11 mouse cellular contexts compared by ENCODE assay signal in the genomic region with DNA sequence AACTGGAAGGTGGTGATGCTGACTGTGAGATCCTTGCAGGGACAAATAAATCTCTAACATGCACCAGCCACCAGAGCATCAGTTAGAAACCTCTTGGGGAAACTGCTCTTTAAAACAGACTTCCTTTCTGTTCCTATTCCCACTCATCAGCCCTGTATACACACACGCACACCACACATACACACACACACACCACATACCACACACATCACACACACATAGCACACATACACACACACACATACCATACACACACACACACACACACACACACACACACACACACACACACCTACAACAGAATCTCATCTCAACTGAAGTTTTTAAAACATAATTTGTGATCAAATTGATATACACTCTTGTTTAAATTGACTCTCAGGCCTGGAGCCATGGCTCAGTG.
DNase-seq lines count a peak whose midpoint lies in the region; ATAC-seq lines count a peak whose summit lies in the region.
"Had no signal": no experiment of that assay in that cellular context is flagged by ENCODE, and none has a peak within 500 bp of the region (broad histone marks: within the 10 kb centered on the region; RNA-seq: fewer than 3 reads in every experiment).

No protein-coding gene starts in this region.

- H3K36me3 ChIP-seq in forebrain, embryonic 13.5 days (ENCODE audit: poor library complexity, severe bottlenecking), result no peaks in the 10 kb centered on the region
- H3K36me3 ChIP-seq in forebrain, embryonic 10.5 days (replicated peaks), result no peaks in the 10 kb centered on the region
- no peaks in the 10 kb centered on the region for H3K36me3 ChIP-seq in kidney, embryonic 14.5 days (ENCODE audit: control insufficient read depth, insufficient read depth, low read length)
- H3K36me3 ChIP-seq in hindbrain, embryonic 14.5 days (replicated peaks; ENCODE audit: control insufficient read depth, insufficient read depth), result no peaks in the 10 kb centered on the region
- no peaks in the 10 kb centered on the region for H3K36me3 ChIP-seq in neural tube, embryonic 12.5 days
- H3K36me3 ChIP-seq: heart, embryonic 15.5 days had no signal

- no peak for DNase-seq in forebrain, embryonic 10.5 days (ENCODE audit: extremely low spot score, low spot score)
- no peak for DNase-seq in kidney, postnatal 36 days
- DNase-seq in hindbrain, embryonic 14.5 days (ENCODE audit: low spot score), result no peak
- no peak for DNase-seq in cerebellum, postnatal 25 days
- DNase-seq in thymus, postnatal 0 days (ENCODE audit: low spot score), result no peak

- no peaks in the 10 kb centered on the region for H3K9me3 ChIP-seq in forebrain, embryonic 13.5 days (replicated peaks)
- no peaks in the 10 kb centered on the region for H3K9me3 ChIP-seq in forebrain, embryonic 10.5 days
- H3K9me3 ChIP-seq in kidney, embryonic 14.5 days (ENCODE audit: control insufficient read depth, low read length), result no peaks in the 10 kb centered on the region
- H3K9me3 ChIP-seq in hindbrain, embryonic 14.5 days (ENCODE audit: control insufficient read depth, low read length), result no peaks in the 10 kb centered on the region
- no peaks in the 10 kb centered on the region for H3K9me3 ChIP-seq in neural tube, embryonic 12.5 days
- H3K9me3 ChIP-seq: heart, embryonic 15.5 days had no signal

- no peaks in the 10 kb centered on the region for H3K27me3 ChIP-seq in forebrain, embryonic 13.5 days
- peaks cover 13% of the 10 kb centered on the region for H3K27me3 ChIP-seq in forebrain, embryonic 10.5 days (ENCODE audit: poor library complexity, severe bottlenecking)
- no peaks in the 10 kb centered on the region for H3K27me3 ChIP-seq in kidney, embryonic 14.5 days (ENCODE audit: control insufficient read depth, insufficient read depth, low read length)
- H3K27me3 ChIP-seq in hindbrain, embryonic 14.5 days (ENCODE audit: control insufficient read depth, insufficient read depth, low read length), result no peaks in the 10 kb centered on the region
- H3K27me3 ChIP-seq in neural tube, embryonic 12.5 days (replicated peaks), result no peaks in the 10 kb centered on the region
- H3K27me3 ChIP-seq: heart, embryonic 15.5 days had no signal

- no peak overlapping the region for H3K27ac ChIP-seq in forebrain, embryonic 13.5 days
- no peak overlapping the region for H3K27ac ChIP-seq in forebrain, embryonic 10.5 days
- no peak overlapping the region for H3K27ac ChIP-seq in kidney, embryonic 14.5 days (ENCODE audit: low read depth, low read length)
- H3K27ac ChIP-seq in hindbrain, embryonic 14.5 days, result no peak overlapping the region
- H3K27ac ChIP-seq in neural tube, embryonic 12.5 days, result no peak overlapping the region
- H3K27ac ChIP-seq: heart, embryonic 15.5 days; layer of hippocampus, adult 2 months had no signal

- 95% methylated on average over 1 of the region's 1 CpGs for WGBS in forebrain, embryonic 13.5 days
- 100% methylated on average over 1 of the region's 1 CpGs for WGBS in forebrain, embryonic 10.5 days
- WGBS in kidney, embryonic 14.5 days, result 95% methylated on average over 1 of the region's 1 CpGs
- 92% methylated on average over 1 of the region's 1 CpGs for WGBS in hindbrain, embryonic 14.5 days
- WGBS in neural tube, embryonic 12.5 days, result 100% methylated on average over 1 of the region's 1 CpGs

- H3K4me1 ChIP-seq in forebrain, embryonic 13.5 days, result peaks cover 4% of the 10 kb centered on the region; the same call in 1 of the 2 replicates
- peaks cover 9% of the 10 kb centered on the region for H3K4me1 ChIP-seq in forebrain, embryonic 10.5 days
- H3K4me1 ChIP-seq in kidney, embryonic 14.5 days (ENCODE audit: control insufficient read depth, insufficient read depth, low read length), result no peaks in the 10 kb centered on the region
- H3K4me1 ChIP-seq in hindbrain, embryonic 14.5 days (replicated peaks; ENCODE audit: control insufficient read depth, insufficient read depth, low read length), result no peaks in the 10 kb centered on the region
- no peaks in the 10 kb centered on the region for H3K4me1 ChIP-seq in neural tube, embryonic 12.5 days
- H3K4me1 ChIP-seq: heart, embryonic 15.5 days had no signal

- ATAC-seq in forebrain, embryonic 13.5 days, result peak; percentile 44
- ATAC-seq in kidney, embryonic 14.5 days (ENCODE audit: low FRiP score, low TSS enrichment), result peak; percentile 34; the same call in 1 of the 2 replicates
- peak; percentile 52; the same call in 1 of the 2 replicates for ATAC-seq in hindbrain, embryonic 14.5 days (ENCODE audit: low FRiP score)
- ATAC-seq in neural tube, embryonic 12.5 days (ENCODE audit: low FRiP score, low read depth), result peak; percentile 54; the same call in 1 of the 2 replicates

- no peak overlapping the region for H3K4me3 ChIP-seq in forebrain, embryonic 13.5 days
- no peak overlapping the region for H3K4me3 ChIP-seq in forebrain, embryonic 10.5 days
- H3K4me3 ChIP-seq in kidney, embryonic 14.5 days (ENCODE audit: low read length), result no peak overlapping the region
- H3K4me3 ChIP-seq in hindbrain, embryonic 14.5 days (replicated peaks; ENCODE audit: low read length), result no peak overlapping the region
- no peak overlapping the region for H3K4me3 ChIP-seq in neural tube, embryonic 12.5 days
- H3K4me3 ChIP-seq: heart, embryonic 15.5 days; layer of hippocampus, adult 2 months; myocyte had no signal

- no peak overlapping the region for H3K9ac ChIP-seq in forebrain, embryonic 13.5 days
- H3K9ac ChIP-seq in kidney, embryonic 14.5 days (ENCODE audit: low read depth, low read length), result no peak overlapping the region
- no peak overlapping the region for H3K9ac ChIP-seq in hindbrain, embryonic 14.5 days
- no peak overlapping the region for H3K9ac ChIP-seq in neural tube, embryonic 12.5 days
- H3K9ac ChIP-seq: heart, embryonic 15.5 days had no signal

- no peak overlapping the region for H3K4me2 ChIP-seq in forebrain, embryonic 13.5 days
- no peak overlapping the region for H3K4me2 ChIP-seq in kidney, embryonic 14.5 days (replicated peaks; ENCODE audit: low read depth, low read length)
- no peak overlapping the region for H3K4me2 ChIP-seq in hindbrain, embryonic 14.5 days (replicated peaks)
- no peak overlapping the region for H3K4me2 ChIP-seq in neural tube, embryonic 12.5 days (replicated peaks)
- H3K4me2 ChIP-seq: heart, embryonic 15.5 days had no signal
